In the genomic region with DNA sequence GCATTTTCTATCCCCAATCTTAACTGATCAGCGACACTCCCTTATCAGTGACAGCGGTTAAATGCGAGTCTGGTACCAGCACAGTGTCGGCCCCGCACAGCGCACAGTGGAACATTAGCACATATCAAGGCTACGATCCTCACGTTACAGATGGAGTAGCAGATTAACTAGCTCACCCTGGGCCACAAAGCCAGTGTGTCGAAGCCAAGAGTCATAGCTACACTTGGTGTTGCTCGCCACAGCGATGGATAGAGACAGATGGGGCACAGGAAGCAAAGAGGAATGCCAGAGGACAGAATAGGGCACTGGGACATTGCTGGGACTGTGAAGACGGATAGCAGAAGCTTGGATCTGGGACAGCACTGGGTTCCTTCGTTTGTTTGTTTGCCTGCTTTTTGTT, we compare ENCODE assay signal across 21 mouse cellular contexts. TPM values are rescaled to one million over a fixed set of nuclear protein-coding genes. Genes with fewer than 3 reads are reported as not detected.
DNase-seq lines count a peak whose midpoint lies in the region; ATAC-seq and TF ChIP-seq lines count a peak whose summit lies in the region.
"Had no signal": no experiment of that assay in that cellular context is flagged by ENCODE, and none has a peak within 500 bp of the region (broad histone marks: within the 10 kb centered on the region; RNA-seq: fewer than 3 reads in every experiment).

No protein-coding gene starts in this region.

- no peaks in the 10 kb centered on the region for H3K9me3 ChIP-seq in forebrain, postnatal 0 days (ENCODE audit: low read length)
- H3K9me3 ChIP-seq in forebrain, embryonic 10.5 days, result no peaks in the 10 kb centered on the region
- H3K9me3 ChIP-seq in midbrain, postnatal 0 days (ENCODE audit: low read length), result no peaks in the 10 kb centered on the region
- no peaks in the 10 kb centered on the region for H3K9me3 ChIP-seq in midbrain, embryonic 13.5 days
- H3K9me3 ChIP-seq: hindbrain, embryonic 15.5 days; limb, embryonic 13.5 days; liver, embryonic 15.5 days; midbrain, embryonic 10.5 days had no signal

- no peak for DNase-seq in forebrain, postnatal 0 days
- DNase-seq in forebrain, embryonic 10.5 days (ENCODE audit: extremely low spot score, low spot score), result no peak
- DNase-seq in midbrain, postnatal 0 days (ENCODE audit: low spot score), result peak; percentile 22
- DNase-seq in cerebellum, adult 9-11 months, result peak; percentile 92
- no peak for DNase-seq in heart, postnatal 14 days
- no peak for DNase-seq in thymus, postnatal 10 days (ENCODE audit: low spot score in 2 of 2)
- DNase-seq: gastrocnemius, postnatal 10 days; heart, adult 11 months; heart, postnatal 4 days; kidney, adult 11 months; lung, postnatal 4 days; right cerebral cortex, postnatal 4 days; thymus, postnatal 25 days had no signal

- no peak overlapping the region for H3K4me3 ChIP-seq in forebrain, postnatal 0 days (ENCODE audit: low read depth, low read length)
- no peak overlapping the region for H3K4me3 ChIP-seq in forebrain, embryonic 10.5 days
- no peak overlapping the region for H3K4me3 ChIP-seq in midbrain, postnatal 0 days (ENCODE audit: low read depth, low read length)
- H3K4me3 ChIP-seq in midbrain, embryonic 13.5 days (replicated peaks), result no peak overlapping the region
- H3K4me3 ChIP-seq: hindbrain, embryonic 15.5 days; limb, embryonic 13.5 days; liver, embryonic 15.5 days; midbrain, embryonic 10.5 days had no signal

- peak; percentile 38; the same call in 1 of the 2 replicates for ATAC-seq in forebrain, postnatal 0 days
- no peak for ATAC-seq in midbrain, postnatal 0 days (ENCODE audit: low FRiP score)
- ATAC-seq in midbrain, embryonic 13.5 days, result no peak
- ATAC-seq: activated CD4-positive, CD25-positive, alpha-beta regulatory T cell, adult 4 months; CD4-positive, CD25-positive, alpha-beta regulatory T cell, adult 4 months had no signal

- no peak overlapping the region for H3K4me2 ChIP-seq in forebrain, postnatal 0 days (ENCODE audit: low read depth)
- H3K4me2 ChIP-seq in midbrain, postnatal 0 days (ENCODE audit: low read depth, low read length, poor library complexity, severe bottlenecking), result no peak overlapping the region
- H3K4me2 ChIP-seq in midbrain, embryonic 13.5 days (replicated peaks), result no peak overlapping the region
- H3K4me2 ChIP-seq: hindbrain, embryonic 15.5 days; limb, embryonic 13.5 days; liver, embryonic 15.5 days had no signal

- no peaks in the 10 kb centered on the region for H3K4me1 ChIP-seq in forebrain, postnatal 0 days (ENCODE audit: insufficient read depth)
- peaks cover 18% of the 10 kb centered on the region; the same call in 1 of the 2 replicates for H3K4me1 ChIP-seq in forebrain, embryonic 10.5 days
- H3K4me1 ChIP-seq in midbrain, postnatal 0 days (ENCODE audit: insufficient read depth, low read length), result no peaks in the 10 kb centered on the region
- H3K4me1 ChIP-seq in midbrain, embryonic 13.5 days (replicated peaks), result no peaks in the 10 kb centered on the region; the same call in 1 of the 2 replicates
- H3K4me1 ChIP-seq: hindbrain, embryonic 15.5 days; liver, embryonic 15.5 days had no signal

- no peaks in the 10 kb centered on the region for H3K36me3 ChIP-seq in forebrain, postnatal 0 days (ENCODE audit: insufficient read depth)
- no peaks in the 10 kb centered on the region for H3K36me3 ChIP-seq in forebrain, embryonic 10.5 days (replicated peaks)
- H3K36me3 ChIP-seq in midbrain, postnatal 0 days (ENCODE audit: insufficient read depth, low read length), result no peaks in the 10 kb centered on the region
- H3K36me3 ChIP-seq in midbrain, embryonic 13.5 days, result no peaks in the 10 kb centered on the region
- H3K36me3 ChIP-seq: hindbrain, embryonic 15.5 days; limb, embryonic 13.5 days; liver, embryonic 15.5 days; midbrain, embryonic 10.5 days had no signal

- H3K27me3 ChIP-seq in forebrain, postnatal 0 days (ENCODE audit: insufficient read depth, low read length), result no peaks in the 10 kb centered on the region
- H3K27me3 ChIP-seq in forebrain, embryonic 10.5 days (ENCODE audit: poor library complexity, severe bottlenecking), result no peaks in the 10 kb centered on the region
- H3K27me3 ChIP-seq in midbrain, postnatal 0 days (ENCODE audit: insufficient read depth, low read length), result no peaks in the 10 kb centered on the region
- no peaks in the 10 kb centered on the region for H3K27me3 ChIP-seq in midbrain, embryonic 13.5 days
- H3K27me3 ChIP-seq: hindbrain, embryonic 15.5 days; limb, embryonic 13.5 days had no signal

- TF ChIP-seq CTCF in forebrain, postnatal 0 days (IDR thresholded peaks at IDR 0.05; ENCODE audit: low read depth), result no peak
- no peak for TF ChIP-seq CTCF in midbrain, postnatal 0 days (IDR thresholded peaks at IDR 0.05)

- 75% methylated on average over 13 of the region's 13 CpGs for WGBS in forebrain, postnatal 0 days
- WGBS in forebrain, embryonic 10.5 days, result 89% methylated on average over 13 of the region's 13 CpGs
- WGBS in midbrain, postnatal 0 days, result 78% methylated on average over 13 of the region's 13 CpGs
- WGBS in midbrain, embryonic 13.5 days, result 89% methylated on average over 13 of the region's 13 CpGs

- intact Hi-C loops in heart, postnatal 14 days (cut with DNase I), result no loop called here

- H3K27ac ChIP-seq in forebrain, postnatal 0 days (ENCODE audit: low read depth, low read length), result no peak overlapping the region
- H3K27ac ChIP-seq in forebrain, embryonic 10.5 days, result no peak overlapping the region
- H3K27ac ChIP-seq in midbrain, postnatal 0 days (ENCODE audit: low read depth, low read length), result no peak overlapping the region
- H3K27ac ChIP-seq in midbrain, embryonic 13.5 days, result no peak overlapping the region
- H3K27ac ChIP-seq: hindbrain, embryonic 15.5 days; kidney, postnatal 0 days; limb, embryonic 13.5 days; liver, embryonic 15.5 days; midbrain, embryonic 10.5 days had no signal

- H3K9ac ChIP-seq in forebrain, postnatal 0 days, result no peak overlapping the region
- no peak overlapping the region for H3K9ac ChIP-seq in midbrain, postnatal 0 days (replicated peaks; ENCODE audit: low read length, poor library complexity, severe bottlenecking)
- no peak overlapping the region for H3K9ac ChIP-seq in midbrain, embryonic 13.5 days (replicated peaks)
- H3K9ac ChIP-seq: hindbrain, embryonic 15.5 days; limb, embryonic 13.5 days; liver, embryonic 15.5 days had no signal

RNA-seq across cellular contexts. Expression of a gene that starts 34.3 kb away (rescaled TPM):
- 58.8 and 68.1 TPM in 2 replicates for total RNA-seq in forebrain, postnatal 0 days (2014; rRNA removed)
- polyA plus RNA-seq in forebrain, postnatal 0 days (2015; fragmentation: Nextera tagmentation; extraction: Ambion mirVana), result 112 and 114 TPM in 2 replicates
- 151 and 152 TPM in 2 replicates for polyA plus RNA-seq in forebrain, embryonic 10.5 days (2016; fragmentation: Nextera tagmentation; extraction: Ambion mirVana)
- total RNA-seq in midbrain, postnatal 0 days (2014; rRNA removed), result 58.8 and 63.7 TPM in 2 replicates
- polyA plus RNA-seq in midbrain, postnatal 0 days (2015; fragmentation: Nextera tagmentation; extraction: Ambion mirVana), result 119 and 127 TPM in 2 replicates
- polyA plus RNA-seq in midbrain, embryonic 13.5 days (2015; fragmentation: Nextera tagmentation; extraction: Ambion mirVana), result 160 and 167 TPM in 2 replicates
- 10 to 100 TPM; 71.2 to 73.3 TPM for total RNA-seq in heart, postnatal 14 days (2021)

RNA-seq across cellular contexts. Expression of a gene that starts 34.4 kb away (rescaled TPM):
- 42.5 and 49.8 TPM in 2 replicates for total RNA-seq in forebrain, postnatal 0 days (2014; rRNA removed)
- 56.1 and 64.2 TPM in 2 replicates for polyA plus RNA-seq in forebrain, postnatal 0 days (2015; fragmentation: Nextera tagmentation; extraction: Ambion mirVana)
- polyA plus RNA-seq in forebrain, embryonic 10.5 days (2016; fragmentation: Nextera tagmentation; extraction: Ambion mirVana), result 62.7 and 66.0 TPM in 2 replicates
- total RNA-seq in midbrain, postnatal 0 days (2014; rRNA removed), result 39.8 and 42.5 TPM in 2 replicates
- polyA plus RNA-seq in midbrain, postnatal 0 days (2015; fragmentation: Nextera tagmentation; extraction: Ambion mirVana), result 43.9 and 44.8 TPM in 2 replicates
- polyA plus RNA-seq in midbrain, embryonic 13.5 days (2015; fragmentation: Nextera tagmentation; extraction: Ambion mirVana), result 78.8 and 87.8 TPM in 2 replicates
- 10 to 100 TPM; 30.8 to 32.7 TPM for total RNA-seq in heart, postnatal 14 days (2021)

Comparison
In these comparisons a context has a peak if more than half of its experiments do, and no peak if none do; other contexts are left out.
1. DNase-seq: peak in midbrain, postnatal 0 days (single experiment) and cerebellum, adult 9-11 months (single experiment); none in forebrain, postnatal 0 days (single experiment), forebrain, embryonic 10.5 days (single experiment), heart, postnatal 14 days (0 of 2) and thymus, postnatal 10 days (0 of 2).